Mouse (Mus musculus) intestine, embryonic 14.5 days (tissue): ENCODE measurements at regions not wholly inside any gene's neighbourhood (a gene's known extent, or its start where the extent isn't known, plus 50 kb on each side); places are given as distances from the start of the nearest gene placed in this dataset.

ENCODE experiments used
- ATAC-seq: fragments of 200-750 bp; cut with Nextera tagmentation; replicated peaks from 2 replicates; pipeline ENCODE4 v1.8.0; 2017; ENCODE audit warnings: low read depth, moderate number of reproducible peaks, moderate TSS enrichment, moderate library complexity; ENCODE audit not compliant: low FRiP score, low TSS enrichment
- DNase-seq: peaks from one replicate; pipeline ENCODE4 v3.0.0-alpha.2; 2018; ENCODE audit warnings: low spot score
- H3K27ac ChIP-seq: fragments of 300-500 bp; sonication (generic); 2 replicates; pipeline ENCODE4 v1.5.1; 2014; ENCODE audit warnings: low read depth, mild to moderate bottlenecking, control low read depth
- H3K27me3 ChIP-seq: fragments of 300-500 bp; sonication (generic); replicated peaks from 2 replicates; pipeline ENCODE4 v1.6.1; 2014; ENCODE audit warnings: low read length, control low read depth; ENCODE audit not compliant: control insufficient read depth, insufficient read depth
- H3K36me3 ChIP-seq: fragments of 300-500 bp; sonication (generic); 2 replicates; pipeline ENCODE4 v1.6.1; 2014; ENCODE audit warnings: low read length, control low read depth; ENCODE audit not compliant: control insufficient read depth, insufficient read depth
- H3K4me1 ChIP-seq: fragments of 300-500 bp; sonication (generic); replicated peaks from 2 replicates; pipeline ENCODE4 v1.6.1; 2014; ENCODE audit warnings: low read length, control low read depth, mixed read lengths; ENCODE audit not compliant: control insufficient read depth, insufficient read depth
- H3K4me2 ChIP-seq: fragments of 300-500 bp; sonication (generic); 2 replicates; pipeline ENCODE4 v1.6.1; 2014; ENCODE audit warnings: low read length
- H3K4me3 ChIP-seq: fragments of 300-500 bp; sonication (generic); 2 replicates; pipeline ENCODE4 v1.5.1; 2014; ENCODE audit warnings: low read depth, low read length, control low read depth, mixed read lengths
- H3K9ac ChIP-seq: fragments of 300-500 bp; sonication (generic); 2 replicates; pipeline ENCODE4 v1.6.1; 2014; ENCODE audit warnings: mild to moderate bottlenecking, low read length
- H3K9me3 ChIP-seq: fragments of 300-500 bp; sonication (generic); 2 replicates; pipeline ENCODE4 v1.6.1; 2016; ENCODE audit warnings: low read length, control low read depth; ENCODE audit not compliant: control insufficient read depth
- WGBS: fragments of 180-500 bp; shearing (Covaris S2); extraction: QIAGEN DNeasy Blood & Tissue Kit; methylation state at CpG from one replicate; pipeline ENCODE4 v1.1.7; 2014; 5-methylcytosine and 5-hydroxymethylcytosine counted together

DNA sequence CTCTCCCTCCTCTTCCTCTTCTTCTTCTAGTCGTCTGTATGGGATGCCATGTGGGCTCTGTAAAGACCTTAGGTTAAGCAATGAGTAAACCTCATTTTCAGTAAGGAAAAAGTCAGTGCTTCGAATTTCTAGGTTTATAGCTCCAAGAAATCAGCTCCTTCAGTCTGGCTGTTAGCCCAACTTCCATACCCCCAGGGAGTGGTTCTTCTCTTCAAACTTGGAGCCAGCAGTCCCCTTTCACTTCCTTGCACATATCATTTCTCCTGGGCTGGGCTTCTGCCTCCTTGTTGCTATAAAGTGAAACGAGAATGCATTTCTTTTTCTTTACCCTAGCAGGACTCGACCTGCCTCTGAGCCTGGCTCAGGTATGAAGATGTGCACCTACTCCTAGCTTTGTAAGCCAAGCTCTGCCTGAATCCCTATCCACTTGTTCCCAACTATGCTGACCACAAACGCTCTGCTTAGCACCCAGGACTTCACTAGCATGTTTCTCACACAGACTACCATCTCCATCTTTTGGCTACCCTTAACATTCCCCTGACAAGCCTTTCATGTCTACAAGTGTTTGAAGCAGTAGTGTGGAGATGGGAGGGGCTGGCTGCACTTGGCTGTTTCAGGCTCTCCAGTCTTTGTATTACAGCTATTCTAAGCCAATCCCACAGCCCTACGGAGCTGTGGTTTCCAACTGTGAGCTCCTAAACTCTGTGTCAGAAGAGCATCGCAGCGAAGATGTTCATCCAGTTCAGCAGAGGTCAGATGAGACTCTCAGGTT is 243.8 kb upstream of the Tprg start:
- H3K36me3 ChIP-seq: no peaks in the 10 kb centered on the region
- no peaks in the 10 kb centered on the region for H3K27me3 ChIP-seq
- 50% methylated on average over 8 of the region's 8 CpGs for WGBS
- no peak overlapping the region for H3K4me2 ChIP-seq
- no peak overlapping the region for H3K27ac ChIP-seq
- no peak overlapping the region for H3K9ac ChIP-seq
- DNase-seq (no peak), ATAC-seq (no peak)
- no peak overlapping the region for H3K4me3 ChIP-seq
- no peaks in the 10 kb centered on the region; the same call in 1 of the 2 replicates for H3K4me1 ChIP-seq
- H3K9me3 ChIP-seq: no peaks in the 10 kb centered on the region

- Histone ChIP-seq H3K27ac (no peak overlapping the region), H3K27me3 (no peaks in the 10 kb centered on the region), H3K4me1 (no peaks in the 10 kb centered on the region; the same call in 1 of the 2 replicates), H3K4me3 (no peak overlapping the region), H3K36me3 (no peaks in the 10 kb centered on the region), H3K4me2 (no peak overlapping the region), H3K9me3 (no peaks in the 10 kb centered on the region), H3K9ac (no peak overlapping the region)
- DNase-seq (no peak), ATAC-seq (no peak)
- WGBS: 59% methylated on average over 3 of the region's 3 CpGs
Measured at GRCm38 (mm10) chr16:25044637-25045036, 242.0 kb upstream of the Tprg start.

GRCm38 (mm10) chr16:25047726-25048125 is 238.9 kb upstream of the Tprg start:
- Histone ChIP-seq H3K9ac (no peak overlapping the region), H3K4me3 (no peak overlapping the region), H3K9me3 (no peaks in the 10 kb centered on the region), H3K27ac (no peak overlapping the region), H3K4me1 (no peaks in the 10 kb centered on the region), H3K4me2 (no peak overlapping the region), H3K36me3 (no peaks in the 10 kb centered on the region), H3K27me3 (no peaks in the 10 kb centered on the region)
- 85% methylated on average over 2 of the region's 2 CpGs for WGBS
- ATAC-seq (no peak), DNase-seq (no peak)

GRCm38 (mm10) chr16:25049928-25050510 is 236.6 kb upstream of the Tprg start:
- DNase-seq (no peak), ATAC-seq (no peak)
- WGBS: 46% methylated on average over 7 of the region's 7 CpGs
- Histone ChIP-seq H3K4me1 (no peaks in the 10 kb centered on the region), H3K27ac (no peak overlapping the region), H3K4me2 (no peak overlapping the region), H3K36me3 (no peaks in the 10 kb centered on the region), H3K9ac (no peak overlapping the region), H3K27me3 (no peaks in the 10 kb centered on the region), H3K4me3 (no peak overlapping the region), H3K9me3 (no peaks in the 10 kb centered on the region)

GRCm38 (mm10) chr16:25051044-25051443 is 235.6 kb upstream of the Tprg start:
- Histone ChIP-seq H3K4me2 (no peak overlapping the region), H3K4me1 (no peaks in the 10 kb centered on the region), H3K9ac (no peak overlapping the region), H3K9me3 (no peaks in the 10 kb centered on the region), H3K36me3 (no peaks in the 10 kb centered on the region), H3K27ac (no peak overlapping the region), H3K4me3 (no peak overlapping the region), H3K27me3 (no peaks in the 10 kb centered on the region)
- ATAC-seq (no peak), DNase-seq (no peak)
- WGBS: 78% methylated on average over 5 of the region's 5 CpGs

DNA sequence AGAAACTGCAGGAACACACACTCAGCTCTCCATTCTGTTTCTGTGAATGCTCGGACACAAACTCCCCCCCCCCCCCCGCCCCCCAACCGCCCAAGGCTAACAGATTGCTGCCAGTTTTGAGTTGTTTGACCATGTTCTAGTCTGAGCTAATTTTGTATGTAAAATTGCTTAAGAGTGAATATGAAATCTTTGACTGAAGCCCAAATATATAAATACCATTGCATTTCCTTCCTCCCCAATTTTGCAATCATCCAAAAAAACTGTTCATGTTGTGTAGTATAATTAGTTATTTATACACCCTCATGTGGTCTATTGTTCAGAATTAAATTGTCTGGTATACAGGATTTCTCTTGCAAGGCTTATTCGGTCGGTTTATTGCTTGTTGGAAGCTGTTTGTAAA is 234.2 kb upstream of the Tprg start:
- no peak overlapping the region for H3K4me3 ChIP-seq
- no peaks in the 10 kb centered on the region for H3K27me3 ChIP-seq
- H3K36me3 ChIP-seq: no peaks in the 10 kb centered on the region
- no peak for ATAC-seq
- H3K9ac ChIP-seq: no peak overlapping the region
- no peaks in the 10 kb centered on the region for H3K9me3 ChIP-seq
- no peaks in the 10 kb centered on the region for H3K4me1 ChIP-seq
- no peak overlapping the region for H3K27ac ChIP-seq
- 75% methylated on average over 5 of the region's 5 CpGs for WGBS
- no peak for DNase-seq
- no peak overlapping the region for H3K4me2 ChIP-seq

GRCm38 (mm10) chr16:25052917-25053343 is 233.7 kb upstream of the Tprg start:
- no peaks in the 10 kb centered on the region; the same call in 1 of the 2 replicates for H3K27me3 ChIP-seq
- ATAC-seq (no peak), DNase-seq (no peak)
- no peaks in the 10 kb centered on the region for H3K9me3 ChIP-seq
- H3K4me3 ChIP-seq: no peak overlapping the region
- no peak overlapping the region for H3K9ac ChIP-seq
- WGBS: 47% methylated on average over 5 of the region's 5 CpGs
- H3K4me2 ChIP-seq: no peak overlapping the region
- no peaks in the 10 kb centered on the region for H3K4me1 ChIP-seq
- no peak overlapping the region for H3K27ac ChIP-seq
- H3K36me3 ChIP-seq: no peaks in the 10 kb centered on the region

- Histone ChIP-seq H3K4me2 (no peak overlapping the region), H3K27me3 (no peaks in the 10 kb centered on the region; the same call in 1 of the 2 replicates), H3K36me3 (no peaks in the 10 kb centered on the region), H3K27ac (no peak overlapping the region), H3K9ac (no peak overlapping the region), H3K4me3 (no peak overlapping the region), H3K4me1 (peaks cover 7% of the 10 kb centered on the region), H3K9me3 (no peaks in the 10 kb centered on the region)
- ATAC-seq (no peak), DNase-seq (no peak)
- 91% methylated on average over 2 of the region's 2 CpGs for WGBS
Measured at GRCm38 (mm10) chr16:25054304-25054703, 232.3 kb upstream of the Tprg start.

GRCm38 (mm10) chr16:25055376-25055775 is 231.2 kb upstream of the Tprg start:
- Histone ChIP-seq H3K9me3 (no peaks in the 10 kb centered on the region), H3K27ac (no peak overlapping the region), H3K9ac (no peak overlapping the region), H3K36me3 (no peaks in the 10 kb centered on the region), H3K4me1 (peaks cover 15% of the 10 kb centered on the region), H3K4me2 (no peak overlapping the region), H3K27me3 (no peaks in the 10 kb centered on the region; the same call in 1 of the 2 replicates), H3K4me3 (no peak overlapping the region)
- DNase-seq: no peak
- ATAC-seq: no peak
- 77% methylated on average over 9 of the region's 9 CpGs for WGBS
